Mouse (Mus musculus) brain, embryonic 14.5 days (tissue): Measurements from ENCODE around the gene Col23a1.

ENCODE experiments used
- CTCF ChIP-seq: fragments of 200-500 bp; IDR thresholded peaks from 2 replicates; pipeline ENCODE4 v1.5.1; 2012; ENCODE audit warnings: inconsistent platforms, mild to moderate bottlenecking, moderate library complexity, borderline replicate concordance; ENCODE audit not compliant: insufficient read depth, insufficient read length; ENCODE audit errors: extremely low read depth
- POLR2A ChIP-seq: fragments of 200-500 bp; IDR thresholded peaks from 2 replicates; pipeline ENCODE4 v1.6.1; 2012; ENCODE audit warnings: mild to moderate bottlenecking, inconsistent platforms, borderline replicate concordance; ENCODE audit not compliant: poor library complexity, insufficient read depth, insufficient read length, severe bottlenecking; ENCODE audit errors: extremely low read depth

GRCm38 (mm10) chr11:51523215-51523614, 233.5 kb downstream of the Col23a1 start:
- TF ChIP-seq POLR2A (no peak), CTCF (no peak)
